Mouse (Mus musculus): Measurements from ENCODE around the gene Arl13b.

DNA sequence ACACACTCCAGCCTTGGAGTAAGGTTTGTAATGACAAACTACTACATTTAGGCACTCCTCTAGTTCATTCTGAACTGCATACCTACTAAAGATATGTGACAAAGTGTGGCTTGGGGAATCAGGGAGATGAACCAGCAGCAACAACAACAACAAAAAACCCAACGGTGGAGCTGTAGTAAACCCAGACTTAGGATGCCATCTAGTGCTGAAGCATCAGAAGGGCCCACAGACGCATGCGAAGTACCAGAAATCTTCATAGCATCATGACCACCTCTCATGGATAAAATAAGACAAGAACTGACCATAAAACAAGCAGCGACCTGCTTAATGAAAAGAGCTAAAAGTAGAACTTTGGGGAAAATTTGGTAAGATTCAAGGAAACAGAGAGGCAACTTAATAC lies 73.4 kb downstream of the Arl13b start:
- TF ChIP-seq CTCF (IDR thresholded peaks at IDR 0.05; ENCODE audit: borderline replicate concordance, insufficient read depth, low read length) (no peak), POLR2A (IDR thresholded peaks at IDR 0.05; ENCODE audit: low read depth, low read length) (no peak)
